Mouse (Mus musculus): ENCODE results near the gene Gm12569.

Gm12569 gene

GRCm38 (mm10) chr11:51220308-51220707 lies at the start of gene Gm12569:
Gene Gm12569, plus strand, starts transcription at chr11:51220473.
- peak; percentile 30 for DNase-seq (ENCODE audit: extremely low read depth, insufficient read length, low spot score)

GRCm38 (mm10) chr11:51202726-51203125 lies 17.5 kb upstream of the Gm12569 start:
- DNase-seq (ENCODE audit: extremely low read depth, insufficient read length, low spot score) = no peak

- peak; percentile 40 for DNase-seq (ENCODE audit: extremely low read depth, insufficient read length, low spot score)
Observed at GRCm38 (mm10) chr11:51207758-51208157, 12.5 kb upstream of the Gm12569 start.

- no peak for DNase-seq (ENCODE audit: extremely low read depth, insufficient read length, low spot score)
Observed at GRCm38 (mm10) chr11:51211426-51211825, 8.8 kb upstream of the Gm12569 start.

- no peak for DNase-seq (ENCODE audit: extremely low read depth, insufficient read length, low spot score)
Observed at GRCm38 (mm10) chr11:51214021-51214420, 6.3 kb upstream of the Gm12569 start.

- DNase-seq (ENCODE audit: extremely low read depth, insufficient read length, low spot score) = no peak
Observed at GRCm38 (mm10) chr11:51219396-51219980, 785 bp upstream of the Gm12569 start.

GRCm38 (mm10) chr11:51227104-51227503 lies 6.8 kb downstream of the Gm12569 start:
- DNase-seq (ENCODE audit: extremely low read depth, insufficient read length, low spot score) = no peak

- no peak for DNase-seq (ENCODE audit: extremely low read depth, insufficient read length, low spot score)
Observed at GRCm38 (mm10) chr11:51234626-51235025, 14.4 kb downstream of the Gm12569 start.

- no peak for DNase-seq (ENCODE audit: extremely low read depth, insufficient read length, low spot score)
Observed at GRCm38 (mm10) chr11:51242897-51243296, 22.6 kb downstream of the Gm12569 start.

- DNase-seq (ENCODE audit: extremely low read depth, insufficient read length, low spot score) = no peak
Observed at GRCm38 (mm10) chr11:51257006-51257405, 36.7 kb downstream of the Gm12569 start.

- no peak for DNase-seq (ENCODE audit: extremely low read depth, insufficient read length, low spot score)
Observed at GRCm38 (mm10) chr11:51261680-51262219, 41.5 kb downstream of the Gm12569 start, which contains the start of gene Clk4. Gene Clk4, plus strand, starts transcription at chr11:51261730.

- peak; percentile 99 for DNase-seq (ENCODE audit: extremely low read depth, insufficient read length, low spot score)
Observed at GRCm38 (mm10) chr11:51262342-51263285, 42.3 kb downstream of the Gm12569 start, which contains the start of gene BC049762. Gene BC049762, minus strand, starts transcription at chr11:51263046.

- peak; percentile 89 for DNase-seq (ENCODE audit: extremely low read depth, insufficient read length, low spot score)
Observed at GRCm38 (mm10) chr11:51263286-51263831, 43.1 kb downstream of the Gm12569 start.

GRCm38 (mm10) chr11:51264352-51264751 lies 44.1 kb downstream of the Gm12569 start:
- DNase-seq (ENCODE audit: extremely low read depth, insufficient read length, low spot score) = peak; percentile 63

- peak; percentile 21 for DNase-seq (ENCODE audit: extremely low read depth, insufficient read length, low spot score)
Observed at GRCm38 (mm10) chr11:51265326-51265725, 45.1 kb downstream of the Gm12569 start.

- no peak for DNase-seq (ENCODE audit: extremely low read depth, insufficient read length, low spot score)
Observed at GRCm38 (mm10) chr11:51274418-51274817, 54.1 kb downstream of the Gm12569 start.

Measured in 3134 (cell line).